Mouse (Mus musculus) CH12.LX (cell line): ENCODE measurements around the gene Neurl1a.

Experiments
- CHD2 ChIP-seq: IDR thresholded peaks from 2 replicates; pipeline ENCODE4 v1.6.1; 2011; ENCODE audit warnings: low read length, improper control_type of control experiment
- CTCF ChIP-seq, 2 experiments: IDR thresholded peaks in 1 of 2; conservative IDR thresholded peaks in 1 of 2; 2 replicates each; pipeline ENCODE4 v1.5.1; 2011 to 2012; ENCODE audit warnings: low read depth in 2 of 2, low read length in 2 of 2, improper control_type of control experiment in 1 of 2, inconsistent platforms in 1 of 2, mild to moderate bottlenecking in 1 of 2, moderate library complexity in 1 of 2
- IRF4 ChIP-seq: IDR thresholded peaks from 2 replicates; pipeline ENCODE4 v1.6.1; 2014; ENCODE audit warnings: low read depth, mild to moderate bottlenecking, inconsistent platforms, low read length, improper control_type of control experiment
- MXI1 ChIP-seq: IDR thresholded peaks from 2 replicates; pipeline ENCODE4 v1.6.1; 2011; ENCODE audit warnings: mild to moderate bottlenecking, low read depth, low read length, improper control_type of control experiment
- POLR2A ChIP-seq: IDR thresholded peaks from 2 replicates; pipeline ENCODE4 v1.6.1; 2011; ENCODE audit warnings: low read depth, mild to moderate bottlenecking, improper control_type of control experiment, low read length
- ZC3H11A ChIP-seq: IDR thresholded peaks from 2 replicates; pipeline ENCODE4 v1.6.1; 2012; ENCODE audit warnings: low read depth, mild to moderate bottlenecking, inconsistent platforms, low read length, improper control_type of control experiment
- ZKSCAN1 ChIP-seq: IDR thresholded peaks from 2 replicates; pipeline ENCODE4 v1.6.1; 2012; ENCODE audit warnings: low read depth, inconsistent platforms, low read length, improper control_type of control experiment, borderline replicate concordance
- ZMIZ1 ChIP-seq: IDR thresholded peaks from 2 replicates; pipeline ENCODE4 v1.6.1; 2012; ENCODE audit warnings: low read depth, mild to moderate bottlenecking, inconsistent platforms, low read length, improper control_type of control experiment

DNA sequence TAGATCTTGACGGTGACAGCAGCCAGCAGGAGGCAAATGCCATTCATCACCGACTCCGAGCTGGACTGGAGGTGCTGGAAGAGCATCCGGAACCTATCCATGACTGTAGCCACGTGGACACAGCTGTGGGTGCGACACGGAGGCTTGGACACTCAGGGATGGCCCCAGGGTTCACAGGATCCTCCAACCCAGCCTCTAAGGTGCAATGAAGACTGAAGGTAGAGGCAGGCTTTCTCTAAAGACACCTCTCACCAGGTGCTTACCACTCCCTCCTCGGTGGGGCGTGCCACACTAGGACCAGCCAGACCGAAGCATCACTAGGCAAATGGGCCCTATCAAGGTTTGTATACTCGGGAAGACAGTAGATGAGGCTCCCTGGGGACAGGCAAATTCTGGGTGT lies 21.0 kb upstream of the Neurl1a start, which contains the start of gene Calhm3:
- TF ChIP-seq IRF4 (no peak), ZC3H11A (no peak), MXI1 (no peak), CHD2 (no peak), ZKSCAN1 (no peak), ZMIZ1 (no peak), CTCF (conservative IDR thresholded peaks at IDR 0.05 in 1 of 2, IDR thresholded peaks at IDR 0.05 in 1 of 2; ENCODE audit: low read depth in 2 of 2, low read length in 2 of 2) (no peak), POLR2A (no peak)
